Mouse (Mus musculus): ENCODE results near the gene Fhl3. TPM values are rescaled to one million over a fixed set of nuclear protein-coding genes. Genes with fewer than 3 reads are reported as not detected.

Gene Fhl3
- 0.76 to 5.1 TPM in 2 of 3 replicates, not detected in the other for total RNA-seq (2017)

DNA sequence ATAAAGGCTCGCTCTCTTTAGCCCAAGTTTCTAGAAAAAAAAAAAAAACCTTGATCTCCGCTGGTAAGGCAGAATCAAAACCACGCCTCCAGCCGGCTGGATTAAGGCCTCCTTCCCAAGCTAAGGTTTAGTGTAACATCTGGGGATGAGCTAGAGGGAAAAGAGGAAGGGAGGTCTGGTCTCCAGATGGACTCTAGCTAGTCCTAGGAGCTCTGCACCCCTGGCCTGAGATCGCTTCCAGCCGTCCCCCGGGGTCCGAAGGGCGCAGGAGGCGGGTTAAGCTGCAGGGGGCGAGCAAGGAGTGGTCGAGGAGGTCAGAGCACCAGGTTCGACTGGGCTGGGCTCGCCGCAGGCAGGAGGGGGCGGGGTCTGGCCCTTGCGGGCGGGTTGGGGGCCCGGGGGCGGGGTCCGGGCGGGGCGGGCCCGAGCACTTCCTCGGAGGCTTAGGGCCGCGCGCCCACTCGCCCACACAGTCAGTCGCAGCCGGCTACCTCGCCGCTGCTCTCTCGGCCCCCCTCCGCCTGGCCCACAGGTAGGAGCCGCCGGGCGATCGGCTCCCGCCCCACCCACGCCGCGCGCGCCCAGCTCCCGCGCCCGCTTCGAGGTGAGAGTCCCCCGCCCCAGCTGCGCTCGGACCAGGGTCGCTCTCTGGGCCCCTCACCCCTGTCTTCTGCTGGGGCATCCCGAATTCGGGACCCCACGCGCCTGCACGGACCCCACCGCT, at the start of gene Fhl3:
Gene Fhl3, plus strand, starts transcription at position 454 of the 724 bp plus-strand sequence.
- ATAC-seq (replicated peaks; ENCODE audit: insufficient number of reproducible peaks, low FRiP score, low TSS enrichment, poor library complexity, severe bottlenecking) = 0 out of 2 replicates have a peak, but pooled peaks have one; percentile 19

DNA sequence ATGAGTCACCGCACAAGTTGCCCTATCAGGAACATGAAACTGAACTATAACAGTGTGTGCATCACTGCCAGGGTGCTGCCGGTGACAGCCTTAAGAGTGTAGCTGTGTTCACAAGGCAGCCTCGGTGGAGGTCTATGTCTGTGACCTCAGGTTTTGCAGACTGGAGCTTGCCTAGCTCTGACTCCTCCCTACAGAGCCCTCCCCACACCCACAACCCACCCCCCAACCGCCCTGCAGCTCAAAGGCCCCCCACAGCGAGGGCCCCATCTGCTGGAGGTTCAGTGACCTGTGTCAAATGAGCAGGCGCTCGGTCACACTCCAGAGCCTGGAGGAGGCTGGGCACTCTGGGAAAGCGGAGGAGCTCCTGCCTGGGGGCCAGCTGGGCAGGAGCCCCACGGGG, 47.6 kb upstream of the Fhl3 start:
- no peak for ATAC-seq (replicated peaks; ENCODE audit: insufficient number of reproducible peaks, low FRiP score, low TSS enrichment, poor library complexity, severe bottlenecking)

DNA sequence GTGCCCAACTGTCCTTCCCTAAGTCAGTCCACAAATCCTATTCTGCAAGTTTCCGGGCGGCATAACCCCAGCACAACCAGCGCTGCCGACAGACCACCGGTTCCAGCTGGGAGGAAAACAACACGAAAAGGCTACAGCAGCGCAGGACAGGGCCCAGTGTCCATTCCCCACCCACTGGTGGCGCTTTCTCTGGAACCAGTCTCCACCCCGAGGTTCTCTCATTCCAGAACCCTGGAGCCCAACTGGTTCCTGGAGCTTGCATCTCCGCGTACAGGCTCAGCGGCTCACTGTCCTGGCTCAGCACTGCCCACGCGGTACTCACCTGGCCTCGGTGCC, 44.0 kb upstream of the Fhl3 start, which contains the start of gene Pou3f1:
Gene Pou3f1, plus strand, starts transcription at position 290 of the 336 bp plus-strand sequence.
- no peak for ATAC-seq (replicated peaks; ENCODE audit: insufficient number of reproducible peaks, low FRiP score, low TSS enrichment, poor library complexity, severe bottlenecking)

DNA sequence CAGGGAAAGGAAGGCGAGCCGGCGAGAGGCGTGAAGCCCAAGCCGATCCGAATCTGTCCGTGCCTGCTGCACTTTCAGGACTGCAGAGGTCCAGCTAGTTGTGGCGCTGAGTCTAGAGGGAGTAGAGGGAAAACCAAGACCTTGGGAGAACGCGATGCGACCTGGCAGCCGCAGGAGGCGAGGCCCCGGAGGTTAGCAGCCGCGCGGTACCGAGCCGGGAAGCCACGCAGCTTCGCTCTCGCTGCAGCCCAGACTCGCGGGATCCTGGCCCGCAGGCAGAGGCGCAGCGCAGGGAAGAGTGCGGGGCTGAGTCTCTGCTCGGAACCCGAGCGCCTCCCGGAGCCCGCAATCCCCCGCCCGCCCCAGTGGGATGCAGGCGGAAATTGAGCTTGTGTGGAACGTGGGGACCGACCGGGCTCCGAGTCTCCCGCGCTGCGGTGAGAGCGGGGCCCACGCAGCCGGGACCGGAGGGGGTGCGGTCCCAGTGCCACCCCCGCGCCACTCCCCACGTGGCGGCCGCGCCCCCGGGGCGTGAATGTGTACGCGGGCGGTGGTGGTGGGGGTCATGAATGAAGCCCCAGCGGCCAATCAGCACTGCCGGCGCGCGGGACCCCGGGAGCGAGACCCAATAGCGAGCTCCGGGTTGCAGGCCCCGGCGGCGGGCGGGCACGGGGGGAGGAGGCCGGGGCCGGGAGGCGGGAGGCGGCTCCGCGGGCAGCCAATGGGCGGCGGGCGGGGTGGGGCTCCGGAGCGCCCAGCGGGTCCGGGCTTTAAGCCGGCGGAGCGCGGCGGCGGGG, 43.4 kb upstream of the Fhl3 start:
- no peak for ATAC-seq (replicated peaks; ENCODE audit: insufficient number of reproducible peaks, low FRiP score, low TSS enrichment, poor library complexity, severe bottlenecking)

DNA sequence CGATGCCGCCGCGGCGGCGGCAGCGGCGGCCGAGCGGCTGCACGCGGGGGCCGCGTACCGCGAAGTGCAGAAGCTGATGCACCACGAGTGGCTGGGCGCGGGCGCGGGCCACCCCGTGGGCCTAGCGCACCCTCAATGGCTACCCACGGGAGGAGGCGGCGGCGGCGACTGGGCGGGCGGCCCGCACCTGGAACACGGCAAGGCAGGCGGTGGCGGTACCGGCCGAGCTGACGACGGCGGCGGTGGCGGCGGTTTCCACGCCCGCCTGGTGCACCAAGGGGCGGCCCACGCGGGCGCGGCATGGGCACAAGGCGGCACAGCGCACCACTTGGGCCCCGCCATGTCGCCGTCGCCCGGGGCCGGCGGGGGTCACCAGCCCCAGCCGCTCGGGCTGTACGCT, 42.7 kb upstream of the Fhl3 start:
- no peak for ATAC-seq (replicated peaks; ENCODE audit: insufficient number of reproducible peaks, low FRiP score, low TSS enrichment, poor library complexity, severe bottlenecking)

DNA sequence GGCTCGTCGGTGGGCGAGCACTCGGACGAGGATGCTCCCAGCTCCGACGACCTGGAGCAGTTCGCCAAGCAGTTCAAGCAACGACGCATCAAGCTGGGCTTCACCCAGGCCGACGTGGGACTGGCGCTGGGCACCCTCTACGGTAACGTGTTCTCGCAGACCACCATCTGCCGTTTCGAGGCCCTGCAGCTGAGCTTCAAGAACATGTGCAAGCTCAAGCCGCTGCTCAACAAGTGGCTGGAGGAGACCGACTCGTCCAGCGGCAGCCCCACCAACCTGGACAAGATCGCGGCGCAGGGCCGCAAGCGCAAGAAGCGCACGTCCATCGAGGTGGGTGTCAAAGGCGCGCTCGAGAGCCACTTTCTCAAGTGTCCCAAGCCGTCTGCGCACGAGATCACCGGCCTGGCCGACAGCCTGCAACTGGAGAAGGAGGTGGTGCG, 42.1 kb upstream of the Fhl3 start:
- 0 out of 2 replicates have a peak, but pooled peaks have one; percentile 14 for ATAC-seq (replicated peaks; ENCODE audit: insufficient number of reproducible peaks, low FRiP score, low TSS enrichment, poor library complexity, severe bottlenecking)

DNA sequence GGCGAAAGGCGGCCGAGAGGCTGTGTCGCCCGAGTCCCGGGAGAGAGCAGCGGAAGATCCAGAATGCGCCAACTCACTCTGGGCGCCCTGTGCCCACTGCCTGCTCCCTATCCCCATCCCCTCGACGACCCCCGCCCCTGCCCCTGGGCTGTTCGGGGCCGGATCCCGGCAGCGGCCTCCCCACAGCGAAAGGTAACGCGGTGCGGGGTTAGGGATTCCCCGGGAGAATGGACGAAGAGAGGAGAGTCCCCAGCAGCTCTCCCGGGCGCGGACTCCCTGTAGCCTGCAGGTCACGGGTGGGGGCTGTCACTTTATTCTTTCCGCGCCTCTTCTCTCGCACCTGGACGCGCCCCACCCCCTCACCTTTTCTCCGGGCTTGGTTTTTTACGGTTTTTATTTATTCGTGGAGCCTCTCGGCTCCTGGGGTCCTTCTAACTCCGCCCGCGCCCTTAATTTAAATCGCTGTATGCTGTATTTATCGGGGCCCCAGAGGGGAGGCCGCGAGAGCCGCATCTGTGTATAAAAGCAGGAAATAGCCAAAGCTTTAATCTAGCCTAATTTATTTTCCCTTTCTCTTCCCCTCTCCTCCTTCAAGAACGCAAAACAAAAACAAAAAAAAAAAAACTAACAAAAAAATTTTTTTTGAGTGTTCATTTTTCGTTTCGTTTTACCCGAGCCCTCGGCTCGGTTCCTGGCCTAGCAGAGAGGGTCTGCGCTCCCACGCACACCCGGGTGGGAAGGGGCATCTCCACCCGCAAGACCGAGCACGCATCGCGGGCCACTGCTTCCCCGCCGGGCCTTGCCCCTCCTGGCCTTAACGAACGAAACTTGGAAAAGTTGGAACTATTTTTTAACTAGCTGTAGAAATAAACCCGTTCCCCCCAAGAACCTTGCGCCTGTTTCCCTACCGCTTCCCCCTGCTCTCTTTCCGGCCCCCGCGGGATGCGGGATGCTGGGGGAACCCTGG, 41.0 kb upstream of the Fhl3 start:
- no peak for ATAC-seq (replicated peaks; ENCODE audit: insufficient number of reproducible peaks, low FRiP score, low TSS enrichment, poor library complexity, severe bottlenecking)

DNA sequence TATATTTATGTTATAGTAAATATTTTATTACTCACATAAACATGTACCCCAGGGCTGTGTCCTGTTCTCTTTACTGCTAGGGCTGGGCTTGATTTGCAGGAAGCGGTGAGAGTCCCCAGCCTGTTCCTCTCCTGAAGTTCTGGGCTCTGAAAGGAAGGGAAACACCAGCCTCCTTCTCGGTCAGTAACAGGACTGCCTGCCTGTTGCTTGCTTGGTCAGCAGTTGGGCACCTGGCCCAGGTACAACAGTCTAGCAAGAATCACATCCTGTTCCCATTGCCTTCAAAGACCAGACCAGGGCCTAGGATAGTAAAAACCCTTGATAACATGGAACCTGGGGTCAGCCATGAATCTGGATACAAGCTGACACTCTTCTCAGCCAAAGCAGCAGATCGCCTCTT, 39.9 kb upstream of the Fhl3 start:
- ATAC-seq (replicated peaks; ENCODE audit: insufficient number of reproducible peaks, low FRiP score, low TSS enrichment, poor library complexity, severe bottlenecking) = no peak

DNA sequence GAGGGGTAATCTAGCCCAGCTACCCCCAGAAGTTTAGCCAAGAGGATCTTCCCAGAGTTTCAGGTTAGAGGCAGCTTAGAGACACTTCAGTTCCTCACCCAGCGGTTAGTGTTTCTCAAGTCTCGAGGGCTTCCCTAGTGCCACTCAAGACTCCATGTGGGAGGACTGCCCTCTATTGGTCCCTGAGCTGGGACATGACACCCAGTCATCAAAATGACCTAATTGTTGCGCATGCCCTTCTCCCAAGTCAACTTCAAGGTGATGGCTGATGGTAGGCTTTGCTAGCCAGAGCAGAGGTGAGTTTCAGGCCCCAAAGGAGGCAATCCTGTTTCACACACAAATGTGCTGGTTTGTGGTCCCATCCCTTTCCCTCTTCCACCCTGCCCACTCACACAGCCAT, 37.5 kb upstream of the Fhl3 start:
- no peak for ATAC-seq (replicated peaks; ENCODE audit: insufficient number of reproducible peaks, low FRiP score, low TSS enrichment, poor library complexity, severe bottlenecking)

DNA sequence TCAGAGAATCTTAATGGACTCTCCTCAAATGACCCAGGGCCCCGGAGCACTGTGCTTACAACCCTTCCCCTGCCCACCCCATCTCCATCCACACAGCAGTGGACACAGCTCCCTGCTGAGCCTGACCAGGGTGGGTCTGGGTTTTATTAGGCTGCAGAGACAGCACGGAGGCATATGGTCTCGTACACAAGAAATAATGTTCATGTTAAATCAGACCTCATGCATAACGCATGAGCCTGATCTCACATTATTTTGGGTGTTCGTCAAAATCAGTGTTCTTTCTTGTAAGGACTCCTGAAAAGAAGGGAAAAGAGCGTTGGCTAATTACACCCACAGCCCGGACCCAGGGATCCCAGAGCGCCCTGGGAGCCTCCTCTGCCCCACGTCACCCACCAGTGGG, 36.3 kb upstream of the Fhl3 start:
- no peak for ATAC-seq (replicated peaks; ENCODE audit: insufficient number of reproducible peaks, low FRiP score, low TSS enrichment, poor library complexity, severe bottlenecking)

DNA sequence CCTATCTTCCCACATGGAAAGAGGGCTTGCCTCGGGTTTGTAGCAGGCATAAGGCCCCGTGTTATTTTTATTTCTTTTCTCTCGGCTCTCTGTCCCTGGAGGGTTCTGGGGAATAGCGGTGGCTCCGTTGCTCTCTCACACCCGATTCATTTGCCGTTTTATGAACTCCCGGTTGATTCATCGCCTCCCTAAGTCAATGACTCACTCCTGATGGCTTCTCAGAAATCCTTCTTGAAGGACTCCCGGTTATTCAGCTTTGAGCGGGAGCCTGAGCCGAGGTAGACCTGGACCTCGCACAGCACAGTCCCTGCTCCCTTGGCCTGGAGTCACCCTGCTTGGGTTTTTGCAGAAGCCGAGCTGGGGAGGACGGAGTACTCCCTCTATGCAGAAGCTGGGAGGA, 35.9 kb upstream of the Fhl3 start:
- ATAC-seq (replicated peaks; ENCODE audit: insufficient number of reproducible peaks, low FRiP score, low TSS enrichment, poor library complexity, severe bottlenecking) = no peak

DNA sequence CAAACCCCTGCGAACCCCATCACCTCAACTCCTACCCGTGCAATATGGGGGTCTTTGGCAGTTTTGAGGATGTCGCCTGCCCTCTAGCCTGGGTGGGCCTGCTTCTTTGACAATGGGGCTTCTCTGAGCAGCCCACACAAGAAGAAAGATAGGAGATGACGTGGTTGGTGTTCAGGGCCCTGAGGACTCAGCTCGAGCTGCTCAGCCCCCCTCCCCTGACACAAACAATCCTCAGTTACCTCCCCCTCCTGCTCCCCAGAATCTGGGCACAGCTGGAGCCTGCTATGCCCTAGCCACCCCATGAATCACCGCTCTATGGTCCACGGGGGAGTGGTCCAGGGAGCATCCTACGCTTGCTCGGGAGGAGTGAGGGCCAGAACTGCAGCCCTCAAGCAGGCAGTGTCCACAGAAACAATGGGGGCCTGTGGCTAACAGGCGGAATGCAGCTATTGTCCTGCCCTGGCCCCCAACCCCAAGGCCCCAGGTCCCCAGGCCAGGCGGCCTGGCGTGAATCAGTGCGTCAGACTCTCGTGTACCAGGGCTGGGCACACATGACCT, 32.9 kb upstream of the Fhl3 start:
- no peak for ATAC-seq (replicated peaks; ENCODE audit: insufficient number of reproducible peaks, low FRiP score, low TSS enrichment, poor library complexity, severe bottlenecking)

DNA sequence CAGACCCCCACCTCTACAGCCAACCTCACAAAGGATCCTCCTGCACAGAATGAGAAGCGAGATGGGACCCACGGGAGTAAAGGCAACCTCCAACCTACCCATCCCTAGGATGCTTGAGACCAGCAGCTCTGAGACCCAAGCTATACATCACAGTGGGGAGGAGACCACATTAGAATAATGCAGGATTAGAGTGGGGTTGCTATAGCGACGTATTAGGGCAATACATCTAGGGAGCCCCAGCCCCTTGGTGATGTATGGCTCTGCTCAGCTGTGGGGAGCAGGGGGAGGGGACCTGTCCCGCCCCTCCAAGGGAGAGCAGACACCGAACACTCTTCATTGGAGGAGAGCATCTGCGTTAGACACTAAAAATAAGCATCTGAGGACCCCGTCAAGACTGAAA, 32.4 kb upstream of the Fhl3 start:
- no peak for ATAC-seq (replicated peaks; ENCODE audit: insufficient number of reproducible peaks, low FRiP score, low TSS enrichment, poor library complexity, severe bottlenecking)

DNA sequence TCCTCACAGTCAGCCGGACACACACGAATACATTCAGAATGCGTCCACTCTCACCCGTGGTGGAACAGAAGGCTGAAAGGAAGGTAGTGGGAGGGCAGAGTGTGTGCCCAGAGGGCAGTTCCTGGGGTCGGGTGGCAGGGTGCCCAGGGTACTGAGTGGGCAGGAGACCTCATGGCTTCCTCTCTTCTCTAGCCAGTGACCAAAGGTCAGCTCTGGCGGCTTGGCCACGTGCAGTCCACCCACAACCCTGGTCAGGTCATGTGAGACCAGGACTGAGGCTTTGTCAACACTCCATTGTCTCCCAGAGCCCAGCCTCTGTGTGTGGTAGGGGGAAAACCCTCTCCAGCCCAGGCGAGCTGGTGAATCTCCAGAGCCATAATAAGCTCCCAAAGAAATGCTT, 30.3 kb upstream of the Fhl3 start:
- no peak for ATAC-seq (replicated peaks; ENCODE audit: insufficient number of reproducible peaks, low FRiP score, low TSS enrichment, poor library complexity, severe bottlenecking)

DNA sequence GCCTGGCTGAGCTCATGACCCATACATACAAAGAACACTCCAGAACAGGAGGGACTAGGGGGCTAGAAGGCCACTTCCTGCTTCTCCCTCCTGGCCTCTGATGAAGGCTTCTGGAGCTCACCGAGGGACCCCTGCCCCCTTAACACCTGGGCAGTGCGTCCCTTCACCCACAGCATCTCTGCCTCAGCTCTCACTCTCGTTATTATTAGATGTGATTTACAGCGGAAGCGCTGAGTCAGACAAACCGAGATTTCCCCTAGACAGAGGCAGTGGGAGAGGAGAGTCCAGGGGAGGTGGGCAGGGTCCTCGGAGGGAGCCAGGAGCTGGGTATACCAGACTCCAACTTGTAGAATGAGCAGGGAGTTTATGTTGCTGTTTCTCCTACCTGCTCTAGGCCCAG, 28.9 kb upstream of the Fhl3 start:
- ATAC-seq (replicated peaks; ENCODE audit: insufficient number of reproducible peaks, low FRiP score, low TSS enrichment, poor library complexity, severe bottlenecking) = no peak

DNA sequence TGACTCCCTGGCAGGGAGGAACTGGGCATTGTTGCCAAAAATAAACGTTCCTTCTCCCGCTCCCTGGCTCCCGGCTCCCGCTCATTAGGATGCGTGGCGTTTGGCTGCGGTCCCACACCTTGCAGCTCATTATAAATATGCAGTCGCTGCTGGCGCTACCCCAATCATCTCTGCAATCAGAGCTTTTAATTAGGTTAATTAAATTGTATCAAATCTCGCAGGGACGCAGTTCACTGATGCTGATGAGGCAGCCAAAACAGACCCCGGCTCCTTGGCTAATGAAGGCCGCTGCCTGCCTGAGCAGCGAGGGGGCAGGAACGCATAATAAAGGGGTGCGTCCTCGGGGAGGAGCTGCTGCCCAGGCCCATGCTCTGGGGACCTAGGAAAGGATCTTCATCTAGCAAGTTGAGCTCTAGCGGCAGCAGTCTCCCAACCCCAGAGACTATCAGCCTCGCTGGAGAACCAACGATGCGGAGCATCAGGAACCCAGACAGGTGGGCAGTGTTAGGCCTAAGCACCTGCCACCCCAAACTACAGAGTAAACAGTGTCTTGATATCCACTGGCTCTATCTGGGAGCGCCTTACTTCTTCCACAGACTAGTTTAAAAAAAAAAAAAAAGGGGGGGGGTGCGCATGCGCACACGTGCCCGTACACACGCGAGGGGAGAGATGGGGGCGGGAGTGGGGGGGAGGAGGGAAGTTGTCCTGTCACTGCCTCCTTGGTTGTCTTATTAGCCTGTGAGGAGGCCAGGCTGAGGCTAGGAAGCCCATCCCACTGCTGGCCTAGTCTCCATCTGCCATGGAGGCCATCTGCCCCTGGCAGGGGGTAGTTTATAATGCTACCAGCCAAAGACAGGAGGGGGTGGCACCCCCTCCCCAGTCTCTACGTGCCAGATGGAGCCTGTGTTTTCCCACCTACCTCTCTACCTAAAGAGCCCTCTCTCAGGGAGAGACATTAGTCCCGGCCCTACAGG, 27.9 kb upstream of the Fhl3 start:
- no peak for ATAC-seq (replicated peaks; ENCODE audit: insufficient number of reproducible peaks, low FRiP score, low TSS enrichment, poor library complexity, severe bottlenecking)

DNA sequence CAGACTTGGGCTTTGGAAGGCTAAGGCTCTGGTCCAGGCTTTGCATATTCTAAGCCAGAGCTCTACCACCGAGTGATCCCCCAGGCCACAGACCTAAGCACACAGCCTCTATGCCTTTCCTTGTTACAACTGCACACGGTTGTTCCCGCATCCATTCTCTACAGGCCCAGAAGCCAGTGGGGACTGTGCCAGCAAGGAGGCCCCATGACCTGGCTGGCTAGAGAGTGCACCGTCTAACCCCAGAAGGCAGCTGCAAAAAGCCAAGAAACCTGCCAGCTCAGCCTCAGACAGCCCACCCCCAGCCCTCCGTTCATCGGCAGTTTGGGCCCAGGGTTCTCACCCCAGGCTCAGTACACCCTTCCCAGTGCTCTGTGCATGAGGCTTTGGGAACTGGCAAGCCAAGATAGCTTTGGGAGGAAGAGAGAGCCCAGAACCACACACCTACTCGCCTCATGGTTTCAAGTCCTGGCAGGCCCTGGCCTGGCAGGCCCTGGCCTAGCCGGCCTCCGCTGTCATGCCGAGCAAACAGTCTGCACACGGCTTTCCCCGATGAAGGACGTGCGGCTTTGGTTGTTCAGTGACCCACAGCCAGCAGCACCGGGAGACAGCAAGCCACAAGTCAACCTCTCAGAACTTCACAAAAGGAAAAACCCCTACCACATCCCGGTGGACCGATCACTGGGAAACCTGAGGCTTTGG, 26.0 kb upstream of the Fhl3 start:
- no peak for ATAC-seq (replicated peaks; ENCODE audit: insufficient number of reproducible peaks, low FRiP score, low TSS enrichment, poor library complexity, severe bottlenecking)

Data from monocyte, adult 5-6 weeks (primary cell).